Mouse (Mus musculus): ENCODE measurements around the gene Cltc. TPM values are rescaled to one million over a fixed set of nuclear protein-coding genes. Genes with fewer than 3 reads are reported as not detected.
"Not testable (repeated sequence)": the region's sequence is repeated elsewhere in the genome, so short reads cannot be mapped to it uniquely, and the experiment has no call there.

The Cltc gene
- 70.7 and 77.3 TPM in 2 replicates for polyA plus RNA-seq (2012; rRNA removed)

DNA sequence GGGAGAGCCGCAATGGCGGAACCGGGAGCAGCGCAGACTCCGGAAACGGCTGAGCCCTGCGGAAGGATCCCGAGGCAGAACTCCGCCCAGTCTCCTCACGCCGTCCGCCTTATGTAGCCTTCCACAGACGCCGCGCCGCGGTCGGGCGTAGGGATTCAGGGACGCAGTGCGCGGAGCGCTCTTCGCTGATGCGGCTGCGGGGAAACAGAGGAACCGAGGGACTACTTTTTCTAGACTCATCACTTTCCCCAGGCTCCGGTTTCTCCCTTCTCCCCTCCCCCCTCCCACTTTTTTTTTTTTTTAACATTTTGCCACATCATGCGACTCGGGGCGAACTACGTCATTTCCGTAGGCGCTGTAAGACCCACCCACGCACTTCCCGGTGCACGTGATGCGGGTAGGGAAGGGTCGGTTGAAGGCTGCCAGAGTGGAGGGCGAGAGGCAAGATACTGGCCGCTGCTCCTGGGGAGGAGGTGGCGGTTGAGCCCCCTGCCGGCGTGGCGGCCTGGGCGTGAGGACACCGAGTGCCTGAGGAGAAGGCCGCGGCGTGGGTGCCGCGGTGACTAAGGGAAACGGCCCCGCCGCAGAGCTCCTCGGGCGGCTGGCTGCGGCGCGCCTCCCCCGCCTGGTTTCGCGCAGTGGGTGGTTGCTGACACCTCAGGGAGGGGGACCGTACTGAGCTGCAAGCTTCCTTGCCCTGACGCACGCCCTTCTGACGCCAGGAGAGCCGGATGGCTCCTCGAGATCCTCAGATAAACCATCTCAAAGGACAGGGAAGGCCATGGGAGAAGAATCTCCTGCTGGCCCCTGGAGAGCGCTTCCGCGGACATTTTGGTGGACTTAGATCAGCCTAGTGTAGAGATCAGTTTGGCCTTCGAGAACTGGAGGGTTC lies at the start of gene Cltc:
Gene Cltc, minus strand, starts transcription at position 86 of the 892 bp plus-strand sequence.
- H3K36me3 ChIP-seq (ENCODE audit: control insufficient read depth, insufficient read depth, low read length) = no peaks in the 10 kb centered on the region
- TF ChIP-seq POLR2A (IDR thresholded peaks at IDR 0.05; ENCODE audit: control insufficient read depth, extremely low read depth, insufficient read depth, low read length, poor library complexity) = peak; percentile 72
- no peak; the same call in 1 of the 2 replicates for TF ChIP-seq CTCF (IDR thresholded peaks at IDR 0.05; ENCODE audit: borderline replicate concordance, control insufficient read depth, extremely low read depth, insufficient read depth, low read length, poor library complexity)
- H3K4me1 ChIP-seq (replicated peaks; ENCODE audit: control insufficient read depth, insufficient read depth, low read length) = peaks cover 5% of the 10 kb centered on the region; the same call in 1 of the 2 replicates
- H3K27me3 ChIP-seq (ENCODE audit: control insufficient read depth, insufficient read depth, low read length) = no peaks in the 10 kb centered on the region
- peak within 1 kb of the TSS; percentile 88 for H3K27ac ChIP-seq (ENCODE audit: control insufficient read depth, insufficient read depth, low read length)
- peak within 1 kb of the TSS; percentile 99 for H3K4me3 ChIP-seq (ENCODE audit: control insufficient read depth, insufficient read depth, low read length)
- peak; percentile 93 for DNase-seq
- WGBS = under 1% methylated on average over 73 of the region's 73 CpGs

DNA sequence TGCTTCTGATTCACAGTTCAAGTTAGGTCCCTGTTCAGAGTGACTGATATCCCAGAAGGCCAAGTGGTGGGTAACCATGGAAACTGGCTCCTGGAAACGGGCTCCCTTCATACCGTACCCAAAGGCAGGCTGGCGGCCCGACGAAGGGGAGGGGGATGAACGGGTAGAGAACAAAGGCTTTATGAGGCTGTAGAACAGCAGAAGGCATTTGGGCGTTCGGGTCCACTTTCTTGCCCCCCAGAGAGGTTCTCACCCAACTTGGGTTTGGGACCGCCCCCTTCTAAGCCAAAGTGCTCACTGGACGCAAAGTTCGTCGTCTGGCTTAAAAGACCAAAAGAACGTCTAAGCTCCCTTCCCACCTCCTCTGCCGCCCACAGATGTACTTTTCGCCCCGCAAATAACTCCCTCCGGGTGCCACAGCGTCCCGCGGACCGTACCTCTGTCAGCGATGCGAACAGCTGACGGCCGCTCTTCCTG lies 49.7 kb upstream of the Cltc start:
- peak overlapping the region; percentile 91 for H3K4me3 ChIP-seq (ENCODE audit: control insufficient read depth, insufficient read depth, low read length)
- H3K27ac ChIP-seq (ENCODE audit: control insufficient read depth, insufficient read depth, low read length) = peak overlapping the region; percentile 3; the same call in 1 of the 2 replicates
- WGBS = 1% methylated on average over 25 of the region's 25 CpGs
- H3K27me3 ChIP-seq (ENCODE audit: control insufficient read depth, insufficient read depth, low read length) = no peaks in the 10 kb centered on the region
- TF ChIP-seq POLR2A (IDR thresholded peaks at IDR 0.05; ENCODE audit: control insufficient read depth, extremely low read depth, insufficient read depth, low read length, poor library complexity) (no peak), CTCF (IDR thresholded peaks at IDR 0.05; ENCODE audit: borderline replicate concordance, control insufficient read depth, extremely low read depth, insufficient read depth, low read length, poor library complexity) (no peak)
- peaks cover 3% of the 10 kb centered on the region for H3K4me1 ChIP-seq (replicated peaks; ENCODE audit: control insufficient read depth, insufficient read depth, low read length)
- H3K36me3 ChIP-seq (ENCODE audit: control insufficient read depth, insufficient read depth, low read length) = peaks cover 19% of the 10 kb centered on the region
- DNase-seq = peak; percentile 35

DNA sequence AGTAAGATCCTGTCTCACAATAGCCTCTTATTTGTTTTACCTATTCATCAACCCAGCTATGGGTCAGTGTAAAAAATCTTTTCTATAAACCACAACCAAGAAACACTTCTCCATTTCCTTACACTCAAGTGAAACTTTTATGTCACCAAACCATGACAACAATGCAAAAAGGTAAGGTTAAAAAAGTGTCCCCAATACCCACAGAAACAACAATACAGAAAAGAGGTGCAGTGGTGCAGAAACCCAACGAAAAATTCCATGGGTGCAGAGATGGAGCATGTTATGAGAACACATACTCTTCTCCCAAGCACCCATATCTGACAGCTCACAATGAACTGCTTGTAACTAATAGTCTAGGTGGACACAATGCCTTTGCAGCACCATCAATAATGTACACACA lies 36.8 kb upstream of the Cltc start:
- TF ChIP-seq POLR2A (IDR thresholded peaks at IDR 0.05; ENCODE audit: control insufficient read depth, extremely low read depth, insufficient read depth, low read length, poor library complexity) (no peak), CTCF (IDR thresholded peaks at IDR 0.05; ENCODE audit: borderline replicate concordance, control insufficient read depth, extremely low read depth, insufficient read depth, low read length, poor library complexity) (no peak)
- no peaks in the 10 kb centered on the region for H3K4me1 ChIP-seq (replicated peaks; ENCODE audit: control insufficient read depth, insufficient read depth, low read length)
- DNase-seq = no peak
- H3K4me3 ChIP-seq (ENCODE audit: control insufficient read depth, insufficient read depth, low read length) = no peak overlapping the region
- WGBS = 86% methylated on average over 1 of the region's 1 CpGs
- H3K27me3 ChIP-seq (ENCODE audit: control insufficient read depth, insufficient read depth, low read length) = no peaks in the 10 kb centered on the region
- H3K36me3 ChIP-seq (ENCODE audit: control insufficient read depth, insufficient read depth, low read length) = peaks cover 41% of the 10 kb centered on the region
- H3K27ac ChIP-seq (ENCODE audit: control insufficient read depth, insufficient read depth, low read length) = no peak overlapping the region

DNA sequence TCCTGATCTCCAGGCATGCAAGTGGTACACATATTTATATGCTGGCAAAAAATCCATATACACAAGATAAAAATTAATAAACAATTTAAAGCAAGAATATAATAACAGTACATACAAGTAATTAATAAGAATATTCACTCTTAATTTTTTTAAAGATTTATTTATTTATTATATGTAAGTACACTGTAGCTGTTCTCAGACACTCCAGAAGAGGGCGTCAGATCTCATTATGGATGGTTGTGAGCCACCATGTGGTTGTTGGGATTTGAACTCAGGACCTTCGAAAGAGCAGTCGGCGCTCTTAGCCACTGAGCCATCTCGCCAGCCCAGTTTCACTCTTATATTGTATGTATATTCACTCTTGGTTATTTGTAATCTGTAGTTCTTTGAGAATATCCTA lies 30.1 kb upstream of the Cltc start:
- H3K4me3 ChIP-seq (ENCODE audit: control insufficient read depth, insufficient read depth, low read length); DNase-seq; H3K27ac ChIP-seq (ENCODE audit: control insufficient read depth, insufficient read depth, low read length); H3K27me3 ChIP-seq (ENCODE audit: control insufficient read depth, insufficient read depth, low read length); H3K4me1 ChIP-seq (replicated peaks; ENCODE audit: control insufficient read depth, insufficient read depth, low read length): not testable (repeated sequence)
- WGBS = 98% methylated on average over 5 of the region's 5 CpGs
- H3K36me3 ChIP-seq (ENCODE audit: control insufficient read depth, insufficient read depth, low read length) = peaks cover 59% of the 10 kb centered on the region

DNA sequence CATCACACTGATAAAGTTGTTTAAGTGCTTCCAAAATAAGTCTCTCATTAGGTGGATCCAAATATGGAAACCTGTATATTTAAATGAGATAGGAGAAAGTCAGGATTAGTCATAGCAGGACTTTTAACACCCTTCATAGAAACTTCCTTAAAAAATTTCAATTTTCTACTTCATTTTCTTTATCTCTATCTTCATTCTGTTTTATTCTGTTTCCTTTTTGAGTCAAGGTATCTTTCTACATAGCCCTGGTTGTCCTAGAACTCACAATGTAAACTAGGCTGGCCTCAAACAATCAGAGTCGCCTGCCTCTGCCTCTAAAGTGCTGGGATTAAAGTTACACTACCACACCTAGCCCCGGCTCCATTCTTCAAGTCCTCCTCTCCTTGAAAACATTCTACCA lies 28.4 kb upstream of the Cltc start:
- Histone ChIP-seq H3K27ac (ENCODE audit: control insufficient read depth, insufficient read depth, low read length) (no peak overlapping the region), H3K4me3 (ENCODE audit: control insufficient read depth, insufficient read depth, low read length) (no peak overlapping the region), H3K4me1 (replicated peaks; ENCODE audit: control insufficient read depth, insufficient read depth, low read length) (no peaks in the 10 kb centered on the region), H3K27me3 (ENCODE audit: control insufficient read depth, insufficient read depth, low read length) (no peaks in the 10 kb centered on the region), H3K36me3 (ENCODE audit: control insufficient read depth, insufficient read depth, low read length) (peaks cover 54% of the 10 kb centered on the region)
- 93% methylated on average over 2 of the region's 2 CpGs for WGBS
- no peak for TF ChIP-seq CTCF (IDR thresholded peaks at IDR 0.05; ENCODE audit: borderline replicate concordance, control insufficient read depth, extremely low read depth, insufficient read depth, low read length, poor library complexity)
- no peak for TF ChIP-seq POLR2A (IDR thresholded peaks at IDR 0.05; ENCODE audit: control insufficient read depth, extremely low read depth, insufficient read depth, low read length, poor library complexity)
- DNase-seq = no peak

DNA sequence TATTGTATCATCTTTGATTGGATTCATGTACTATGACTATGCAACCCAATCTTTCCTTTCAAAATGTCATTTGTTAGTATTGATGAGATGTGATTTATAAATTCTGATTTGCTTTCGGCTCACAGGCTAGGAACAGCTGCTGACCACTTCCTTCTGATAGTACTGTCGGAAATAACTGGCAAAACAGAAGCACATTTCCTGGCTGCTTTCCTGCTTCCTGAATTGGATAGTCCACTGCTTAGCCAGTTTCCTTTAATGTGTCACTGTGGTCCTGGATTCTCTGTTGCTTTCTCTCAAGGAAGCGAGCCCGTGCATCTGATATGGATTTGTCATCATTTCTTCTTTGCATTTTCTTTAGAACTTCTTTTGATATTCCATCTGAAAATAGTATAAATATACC lies 12.5 kb upstream of the Cltc start:
- TF ChIP-seq POLR2A (IDR thresholded peaks at IDR 0.05; ENCODE audit: control insufficient read depth, extremely low read depth, insufficient read depth, low read length, poor library complexity) (no peak), CTCF (IDR thresholded peaks at IDR 0.05; ENCODE audit: borderline replicate concordance, control insufficient read depth, extremely low read depth, insufficient read depth, low read length, poor library complexity) (no peak)
- DNase-seq = no peak
- Histone ChIP-seq H3K27me3 (ENCODE audit: control insufficient read depth, insufficient read depth, low read length) (no peaks in the 10 kb centered on the region), H3K4me1 (replicated peaks; ENCODE audit: control insufficient read depth, insufficient read depth, low read length) (no peaks in the 10 kb centered on the region), H3K36me3 (ENCODE audit: control insufficient read depth, insufficient read depth, low read length) (peaks cover 27% of the 10 kb centered on the region), H3K27ac (ENCODE audit: control insufficient read depth, insufficient read depth, low read length) (no peak overlapping the region), H3K4me3 (ENCODE audit: control insufficient read depth, insufficient read depth, low read length) (no peak overlapping the region)
- WGBS = 97% methylated on average over 4 of the region's 4 CpGs
